Mouse (Mus musculus) hindbrain, embryonic 10.5 days (tissue): ENCODE measurements at regions not wholly inside any gene's neighbourhood (a gene's known extent, or its start where the extent isn't known, plus 50 kb on each side); places are given as distances from the start of the nearest gene placed in this dataset.

Experiments used
- DNase-seq: peaks from one replicate; pipeline ENCODE4 v3.0.0-alpha.2; 2017; ENCODE audit warnings: low spot score
- H3K27ac ChIP-seq: fragments of 300-500 bp; sonication (generic); 2 replicates; pipeline ENCODE4 v1.5.1; 2016; ENCODE audit warnings: mild to moderate bottlenecking, moderate library complexity
- H3K27me3 ChIP-seq: fragments of 300-500 bp; sonication (generic); 2 replicates; pipeline ENCODE4 v1.6.1; 2016; ENCODE audit warnings: mild to moderate bottlenecking; ENCODE audit not compliant: poor library complexity, insufficient read depth, severe bottlenecking
- H3K36me3 ChIP-seq: fragments of 300-500 bp; sonication (generic); 2 replicates; pipeline ENCODE4 v1.6.1; 2016; ENCODE audit warnings: mild to moderate bottlenecking, moderate library complexity
- H3K4me1 ChIP-seq: fragments of 300-500 bp; sonication (generic); replicated peaks from 2 replicates; pipeline ENCODE4 v1.6.1; 2016; ENCODE audit warnings: mild to moderate bottlenecking
- H3K4me3 ChIP-seq: fragments of 300-500 bp; sonication (generic); 2 replicates; pipeline ENCODE4 v1.5.1; 2016; ENCODE audit warnings: mild to moderate bottlenecking, moderate library complexity
- H3K9me3 ChIP-seq: fragments of 300-500 bp; sonication (generic); 2 replicates; pipeline ENCODE4 v1.6.1; 2016; ENCODE audit warnings: mild to moderate bottlenecking, moderate library complexity
- WGBS: fragments of 180-500 bp; shearing (Covaris S2); methylation state at CpG from one replicate; pipeline ENCODE4 v1.1.7; 2016; 5-methylcytosine and 5-hydroxymethylcytosine counted together

GRCm38 (mm10) chr1:14485746-14486145, 1607.4 kb downstream of the 4930444P10Rik start:
- Histone ChIP-seq H3K9me3 (no peaks in the 10 kb centered on the region), H3K27ac (no peak overlapping the region), H3K4me1 (peaks cover 5% of the 10 kb centered on the region; the same call in 1 of the 2 replicates), H3K36me3 (no peaks in the 10 kb centered on the region), H3K4me3 (no peak overlapping the region), H3K27me3 (no peaks in the 10 kb centered on the region)
- no peak for DNase-seq
- WGBS: 54% methylated on average over 2 of the region's 2 CpGs

- Histone ChIP-seq H3K9me3 (no peaks in the 10 kb centered on the region), H3K36me3 (no peaks in the 10 kb centered on the region), H3K27ac (no peak overlapping the region), H3K4me1 (peaks cover 5% of the 10 kb centered on the region; the same call in 1 of the 2 replicates), H3K27me3 (no peaks in the 10 kb centered on the region), H3K4me3 (no peak overlapping the region)
- no peak for DNase-seq
- WGBS: 87% methylated on average over 6 of the region's 6 CpGs
Observed at GRCm38 (mm10) chr1:14484121-14484916, 1608.8 kb downstream of the 4930444P10Rik start.

- H3K9me3 ChIP-seq: no peaks in the 10 kb centered on the region
- no peak overlapping the region for H3K4me3 ChIP-seq
- peaks cover 19% of the 10 kb centered on the region for H3K4me1 ChIP-seq
- WGBS: 11% methylated on average over 3 of the region's 3 CpGs
- no peaks in the 10 kb centered on the region for H3K36me3 ChIP-seq
- no peaks in the 10 kb centered on the region for H3K27me3 ChIP-seq
- H3K27ac ChIP-seq: 0 out of 2 replicates have a peak overlapping the region, but pooled peaks have one; percentile 45
- DNase-seq: no peak
Observed at GRCm38 (mm10) chr1:14472294-14472693, 1620.8 kb downstream of the 4930444P10Rik start.

GRCm38 (mm10) chr1:14471551-14471950, 1621.6 kb downstream of the 4930444P10Rik start:
- H3K4me3 ChIP-seq: no peak overlapping the region
- H3K4me1 ChIP-seq: peaks cover 19% of the 10 kb centered on the region
- DNase-seq: peak; percentile 48
- 11% methylated on average over 2 of the region's 2 CpGs for WGBS
- no peaks in the 10 kb centered on the region for H3K36me3 ChIP-seq
- H3K9me3 ChIP-seq: no peaks in the 10 kb centered on the region
- H3K27ac ChIP-seq: peak overlapping the region; percentile 59
- no peaks in the 10 kb centered on the region for H3K27me3 ChIP-seq

- WGBS: 12% methylated on average over 5 of the region's 5 CpGs
- Histone ChIP-seq H3K4me3 (no peak overlapping the region), H3K27ac (peak overlapping the region; percentile 73), H3K27me3 (no peaks in the 10 kb centered on the region), H3K36me3 (no peaks in the 10 kb centered on the region), H3K9me3 (no peaks in the 10 kb centered on the region), H3K4me1 (peaks cover 22% of the 10 kb centered on the region)
- peak; percentile 44 for DNase-seq
Observed at GRCm38 (mm10) chr1:14464788-14465482, 1628.2 kb downstream of the 4930444P10Rik start.

- Histone ChIP-seq H3K9me3 (no peaks in the 10 kb centered on the region), H3K4me3 (no peak overlapping the region), H3K27me3 (no peaks in the 10 kb centered on the region), H3K36me3 (no peaks in the 10 kb centered on the region), H3K27ac (no peak overlapping the region), H3K4me1 (peaks cover 22% of the 10 kb centered on the region)
- 21% methylated on average over 3 of the region's 3 CpGs for WGBS
- DNase-seq: no peak
Observed at GRCm38 (mm10) chr1:14462496-14462895, 1630.6 kb downstream of the 4930444P10Rik start.

GRCm38 (mm10) chr1:14460811-14461210, 1632.3 kb downstream of the 4930444P10Rik start:
- Histone ChIP-seq H3K4me1 (peaks cover 27% of the 10 kb centered on the region), H3K4me3 (no peak overlapping the region), H3K27ac (no peak overlapping the region), H3K36me3 (no peaks in the 10 kb centered on the region), H3K27me3 (no peaks in the 10 kb centered on the region), H3K9me3 (no peaks in the 10 kb centered on the region)
- no peak for DNase-seq
- 88% methylated on average over 4 of the region's 4 CpGs for WGBS

- WGBS: 78% methylated on average over 2 of the region's 2 CpGs
- no peak for DNase-seq
- Histone ChIP-seq H3K9me3 (no peaks in the 10 kb centered on the region), H3K36me3 (no peaks in the 10 kb centered on the region), H3K4me1 (no peaks in the 10 kb centered on the region), H3K4me3 (no peak overlapping the region), H3K27ac (no peak overlapping the region), H3K27me3 (no peaks in the 10 kb centered on the region)
Observed at GRCm38 (mm10) chr1:14429326-14429725, 1663.8 kb downstream of the 4930444P10Rik start.

GRCm38 (mm10) chr1:14421030-14421429, 1672.1 kb downstream of the 4930444P10Rik start:
- Histone ChIP-seq H3K27me3 (no peaks in the 10 kb centered on the region; the same call in 1 of the 2 replicates), H3K27ac (no peak overlapping the region), H3K4me3 (no peak overlapping the region), H3K36me3 (no peaks in the 10 kb centered on the region), H3K4me1 (no peaks in the 10 kb centered on the region), H3K9me3 (no peaks in the 10 kb centered on the region)
- DNase-seq: no peak
- 86% methylated on average over 1 of the region's 1 CpGs for WGBS

GRCm38 (mm10) chr1:14413826-14414445, 1679.2 kb downstream of the 4930444P10Rik start:
- whole genome bisulfite sequencing: 47% methylated on average over 4 of the region's 4 CpGs
- DNase-seq: no peak
- Histone ChIP-seq H3K27ac (no peak overlapping the region), H3K36me3 (no peaks in the 10 kb centered on the region), H3K4me3 (no peak overlapping the region), H3K4me1 (no peaks in the 10 kb centered on the region), H3K27me3 (no peaks in the 10 kb centered on the region; the same call in none of the 2 replicates), H3K9me3 (no peaks in the 10 kb centered on the region)

GRCm38 (mm10) chr1:14369957-14370833, 1722.9 kb downstream of the 4930444P10Rik start:
- Histone ChIP-seq H3K36me3 (no peaks in the 10 kb centered on the region), H3K27me3 (no peaks in the 10 kb centered on the region), H3K4me3 (no peak overlapping the region), H3K4me1 (no peaks in the 10 kb centered on the region), H3K27ac (no peak overlapping the region), H3K9me3 (no peaks in the 10 kb centered on the region)
- DNase-seq: no peak
- WGBS: 91% methylated on average over 3 of the region's 3 CpGs

GRCm38 (mm10) chr1:14359998-14360640, 1733.0 kb downstream of the 4930444P10Rik start:
- peak overlapping the region; percentile 62 for H3K27ac ChIP-seq
- no peaks in the 10 kb centered on the region for H3K9me3 ChIP-seq
- peak; percentile 44 for DNase-seq
- no peak overlapping the region for H3K4me3 ChIP-seq
- H3K4me1 ChIP-seq: peaks cover 21% of the 10 kb centered on the region
- H3K36me3 ChIP-seq: no peaks in the 10 kb centered on the region
- 46% methylated on average over 2 of the region's 2 CpGs for WGBS
- H3K27me3 ChIP-seq: no peaks in the 10 kb centered on the region
